Mouse (Mus musculus): ENCODE data around the gene Rad17. TPM values are rescaled to one million over a fixed set of nuclear protein-coding genes. Genes with fewer than 3 reads are reported as not detected.
A peak's percentile ranks its signal among the peaks of the same experiment; 100 is the strongest.

Rad17 gene
- total RNA-seq (2014; rRNA removed) (22.2 and 28.2 TPM in 2 replicates), polyA plus RNA-seq (2015; fragmentation: Nextera tagmentation; extraction: Ambion mirVana) (11.3 and 13.3 TPM in 2 replicates)

DNA sequence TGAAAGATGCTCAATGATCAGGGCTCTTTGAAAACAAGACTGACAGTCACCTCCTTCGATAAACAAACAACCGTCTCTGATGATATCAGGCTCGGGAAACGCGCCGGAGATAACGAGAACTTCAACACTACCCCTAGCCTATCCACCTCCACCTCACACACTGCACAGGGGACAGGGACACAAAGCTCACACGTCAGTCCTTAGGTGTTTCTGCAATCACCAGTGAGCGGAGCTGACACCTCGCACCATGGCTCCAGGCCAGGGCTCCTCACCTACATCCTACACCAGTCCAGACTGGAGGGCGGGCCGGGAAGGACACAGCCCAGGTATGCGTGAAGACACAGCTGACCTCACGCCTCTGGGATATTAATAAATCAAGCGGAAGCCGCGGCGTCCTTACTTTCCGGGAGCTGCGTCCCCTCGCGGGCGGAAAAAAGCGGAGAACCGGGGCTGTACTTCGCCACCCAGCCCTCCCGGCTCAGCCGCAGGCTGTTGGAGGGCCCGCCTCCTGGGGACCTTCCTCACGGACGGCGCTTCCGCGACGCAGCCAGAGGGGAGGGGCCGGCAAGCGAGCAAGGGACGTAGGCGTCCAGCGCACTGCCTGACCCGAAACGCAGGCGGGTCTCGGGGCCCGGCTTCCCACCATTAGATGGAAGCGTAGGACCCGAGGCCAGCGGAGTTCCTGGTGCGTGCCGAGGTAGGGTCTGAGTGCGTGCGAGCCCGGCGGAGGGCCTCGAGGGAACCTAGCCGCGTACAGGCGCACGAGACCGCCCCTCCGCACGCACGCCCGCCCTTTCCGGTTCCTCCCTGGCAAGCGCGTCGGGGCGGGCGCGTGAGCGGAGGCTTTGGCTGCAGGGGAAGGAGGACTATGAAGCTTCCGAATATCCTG is at the start of gene Rad17, which contains the start of gene Ak6:
Gene Rad17 (minus strand): TSS at position 502 of the 889 bp plus-strand sequence.
Gene Ak6 (plus strand): TSS at position 430 of the 889 bp plus-strand sequence.
- H3K4me2 ChIP-seq (ENCODE audit: low read depth): peak within 1 kb of the TSS; percentile 64
- peak within 1 kb of the TSS; percentile 85 for H3K9ac ChIP-seq
- peaks cover 5% of the 10 kb centered on the region; the same call in 1 of the 2 replicates for H3K4me1 ChIP-seq (ENCODE audit: insufficient read depth)
- TF ChIP-seq CTCF (IDR thresholded peaks at IDR 0.05; ENCODE audit: low read depth): peak; percentile 25
- DNase-seq (peak; percentile 97), ATAC-seq (peak; percentile 99)
- H3K27me3 ChIP-seq (ENCODE audit: insufficient read depth, low read length): no peaks in the 10 kb centered on the region
- peaks cover 16% of the 10 kb centered on the region for H3K36me3 ChIP-seq (ENCODE audit: insufficient read depth)
- peak within 1 kb of the TSS; percentile 60 for H3K4me3 ChIP-seq (ENCODE audit: low read depth, low read length)
- H3K9me3 ChIP-seq (ENCODE audit: low read length): no peaks in the 10 kb centered on the region
- peak within 1 kb of the TSS; percentile 97 for H3K27ac ChIP-seq (ENCODE audit: low read depth, low read length)
- under 1% methylated on average over 61 of the region's 73 CpGs for WGBS

DNA sequence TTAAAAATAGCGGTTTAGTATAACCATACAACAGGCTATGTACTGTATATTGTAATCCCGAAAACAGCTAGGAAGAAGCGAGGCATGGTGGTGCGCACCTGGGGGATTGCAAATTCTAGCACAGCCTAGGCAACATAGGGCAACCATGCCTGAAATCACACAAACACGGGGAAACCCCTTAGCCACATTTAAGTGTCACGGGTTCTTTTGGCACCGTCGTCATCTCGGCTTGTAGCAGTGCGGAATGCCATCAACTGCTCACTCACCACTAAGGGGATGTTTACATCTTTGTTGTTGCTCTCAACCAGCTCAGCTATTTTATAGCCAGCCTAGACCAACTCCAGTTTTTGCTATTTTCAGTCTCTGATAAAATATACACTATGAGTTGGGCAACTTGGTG is 48.0 kb upstream of the Rad17 start:
- Histone ChIP-seq H3K4me2 (ENCODE audit: low read depth) (no peak overlapping the region), H3K9ac (no peak overlapping the region), H3K27me3 (ENCODE audit: insufficient read depth, low read length) (no peaks in the 10 kb centered on the region), H3K4me3 (ENCODE audit: low read depth, low read length) (no peak overlapping the region), H3K9me3 (ENCODE audit: low read length) (no peaks in the 10 kb centered on the region), H3K27ac (ENCODE audit: low read depth, low read length) (no peak overlapping the region), H3K4me1 (ENCODE audit: insufficient read depth) (no peaks in the 10 kb centered on the region), H3K36me3 (ENCODE audit: insufficient read depth) (peaks cover 54% of the 10 kb centered on the region)
- 95% methylated on average over 10 of the region's 10 CpGs for WGBS
- TF ChIP-seq CTCF (IDR thresholded peaks at IDR 0.05; ENCODE audit: low read depth): no peak
- no peak for DNase-seq
- ATAC-seq: no peak

DNA sequence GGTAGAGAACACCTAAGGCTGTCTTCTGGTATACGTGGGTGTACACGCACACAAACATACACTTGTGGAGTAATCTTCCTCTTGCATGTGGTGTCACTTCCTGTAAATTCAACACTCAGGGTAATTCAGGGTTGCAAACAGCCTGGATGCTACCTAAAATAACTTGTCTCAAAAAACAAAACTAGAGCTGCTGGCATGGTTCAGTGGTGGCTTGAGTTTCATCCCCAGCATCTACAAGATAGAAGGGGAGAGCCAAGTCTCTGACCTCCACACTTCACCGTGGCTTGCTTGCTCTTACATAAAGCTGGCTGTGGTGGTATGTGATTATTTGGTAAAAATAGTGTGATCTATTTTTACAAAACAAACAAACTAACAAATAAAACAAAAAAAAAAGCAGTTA is 46.7 kb upstream of the Rad17 start:
- no peaks in the 10 kb centered on the region for H3K27me3 ChIP-seq (ENCODE audit: insufficient read depth, low read length)
- H3K9me3 ChIP-seq (ENCODE audit: low read length): no peaks in the 10 kb centered on the region
- no peak overlapping the region for H3K9ac ChIP-seq
- no peaks in the 10 kb centered on the region for H3K4me1 ChIP-seq (ENCODE audit: insufficient read depth)
- no peak for ATAC-seq
- no peak overlapping the region for H3K27ac ChIP-seq (ENCODE audit: low read depth, low read length)
- H3K4me3 ChIP-seq (ENCODE audit: low read depth, low read length): no peak overlapping the region
- WGBS: 92% methylated on average over 3 of the region's 3 CpGs
- H3K36me3 ChIP-seq (ENCODE audit: insufficient read depth): peaks cover 43% of the 10 kb centered on the region
- DNase-seq: no peak
- TF ChIP-seq CTCF (IDR thresholded peaks at IDR 0.05; ENCODE audit: low read depth): no peak
- H3K4me2 ChIP-seq (ENCODE audit: low read depth): no peak overlapping the region

DNA sequence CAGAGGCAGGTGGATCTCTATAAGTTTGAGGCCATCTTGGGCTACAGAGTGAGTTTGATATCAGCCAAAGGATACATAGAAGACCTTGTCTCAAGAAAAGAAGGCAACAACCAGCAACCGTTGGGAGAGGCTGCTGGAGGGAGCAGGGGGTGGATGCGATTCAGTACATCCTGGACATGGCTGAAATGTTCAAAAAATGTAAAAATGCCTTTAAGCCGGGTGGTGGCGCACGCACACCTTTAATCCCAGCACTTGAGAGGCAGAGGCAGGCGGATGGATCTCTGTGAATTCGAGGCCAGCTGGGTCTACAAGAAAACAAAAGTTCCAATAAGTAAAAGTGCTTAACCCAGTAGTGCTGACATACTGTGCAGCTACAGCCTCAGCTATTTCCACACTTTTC is 36.7 kb upstream of the Rad17 start:
- WGBS: 68% methylated on average over 7 of the region's 7 CpGs

DNA sequence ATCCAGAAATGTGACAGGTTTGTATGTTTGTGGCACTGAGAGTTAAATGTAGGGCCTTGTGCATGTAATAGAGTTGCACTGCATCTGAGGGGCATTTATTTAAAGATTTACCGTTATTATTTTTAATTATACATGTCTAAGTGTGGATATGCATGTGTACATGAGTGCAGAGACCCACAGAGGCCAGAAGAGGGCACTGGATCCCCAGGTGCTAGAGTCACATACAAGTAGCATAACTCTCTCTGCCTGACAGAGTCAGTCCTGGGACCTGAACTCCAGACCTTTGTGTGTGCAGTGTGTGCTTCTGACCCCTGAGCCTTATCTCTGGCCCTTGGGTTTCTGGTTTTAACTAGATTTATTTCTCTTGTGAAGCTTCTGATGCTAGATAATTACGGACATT is 33.5 kb upstream of the Rad17 start:
- Histone ChIP-seq H3K27me3 (ENCODE audit: insufficient read depth, low read length) (no peaks in the 10 kb centered on the region), H3K9ac (no peak overlapping the region), H3K4me3 (ENCODE audit: low read depth, low read length) (no peak overlapping the region), H3K9me3 (ENCODE audit: low read length) (no peaks in the 10 kb centered on the region), H3K4me2 (ENCODE audit: low read depth) (no peak overlapping the region), H3K36me3 (ENCODE audit: insufficient read depth) (no peaks in the 10 kb centered on the region), H3K27ac (ENCODE audit: low read depth, low read length) (no peak overlapping the region), H3K4me1 (ENCODE audit: insufficient read depth) (no peaks in the 10 kb centered on the region)
- DNase-seq: no peak
- no peak; the same call in 1 of the 2 replicates for TF ChIP-seq CTCF (IDR thresholded peaks at IDR 0.05; ENCODE audit: low read depth)
- ATAC-seq: no peak
- WGBS: 71% methylated on average over 2 of the region's 2 CpGs

More for the DNA sequence above, 36.7 kb upstream of the Rad17 start:
- ATAC-seq (no peak), DNase-seq (no peak)
- no peaks in the 10 kb centered on the region for H3K27me3 ChIP-seq (ENCODE audit: insufficient read depth, low read length)
- no peak overlapping the region for H3K4me3 ChIP-seq (ENCODE audit: low read depth, low read length)
- H3K4me2 ChIP-seq (ENCODE audit: low read depth): no peak overlapping the region
- H3K36me3 ChIP-seq (ENCODE audit: insufficient read depth): no peaks in the 10 kb centered on the region
- no peak overlapping the region for H3K9ac ChIP-seq
- TF ChIP-seq CTCF (IDR thresholded peaks at IDR 0.05; ENCODE audit: low read depth): no peak
- no peaks in the 10 kb centered on the region for H3K9me3 ChIP-seq (ENCODE audit: low read length)
- H3K4me1 ChIP-seq (ENCODE audit: insufficient read depth): no peaks in the 10 kb centered on the region
- H3K27ac ChIP-seq (ENCODE audit: low read depth, low read length): no peak overlapping the region

DNA sequence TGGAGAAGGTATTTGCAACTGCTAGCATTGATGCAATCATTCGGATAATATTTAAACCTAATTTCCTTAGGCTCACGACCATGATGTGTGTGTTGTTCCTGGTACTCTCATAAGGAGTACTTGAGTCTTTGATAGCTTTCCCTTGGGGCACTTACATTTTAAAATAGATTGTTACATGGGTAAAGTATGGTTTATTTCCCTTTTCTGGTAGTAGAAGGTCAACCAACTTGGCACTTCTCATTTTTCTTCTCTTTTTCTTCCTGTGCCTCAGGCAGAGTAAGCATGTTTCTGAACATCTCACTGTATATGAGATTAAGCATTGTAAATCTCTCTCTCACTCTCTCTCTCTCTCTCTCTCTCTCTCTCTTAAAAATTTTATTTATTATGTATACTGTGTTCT is 32.0 kb upstream of the Rad17 start:
- Histone ChIP-seq H3K36me3 (ENCODE audit: insufficient read depth) (no peaks in the 10 kb centered on the region), H3K27me3 (ENCODE audit: insufficient read depth, low read length) (no peaks in the 10 kb centered on the region), H3K4me2 (ENCODE audit: low read depth) (no peak overlapping the region), H3K9ac (no peak overlapping the region), H3K4me1 (ENCODE audit: insufficient read depth) (no peaks in the 10 kb centered on the region), H3K4me3 (ENCODE audit: low read depth, low read length) (no peak overlapping the region), H3K27ac (ENCODE audit: low read depth, low read length) (no peak overlapping the region), H3K9me3 (ENCODE audit: low read length) (no peaks in the 10 kb centered on the region)
- DNase-seq (no peak), ATAC-seq (no peak)
- TF ChIP-seq CTCF (IDR thresholded peaks at IDR 0.05; ENCODE audit: low read depth): no peak
- 90% methylated on average over 2 of the region's 2 CpGs for WGBS

DNA sequence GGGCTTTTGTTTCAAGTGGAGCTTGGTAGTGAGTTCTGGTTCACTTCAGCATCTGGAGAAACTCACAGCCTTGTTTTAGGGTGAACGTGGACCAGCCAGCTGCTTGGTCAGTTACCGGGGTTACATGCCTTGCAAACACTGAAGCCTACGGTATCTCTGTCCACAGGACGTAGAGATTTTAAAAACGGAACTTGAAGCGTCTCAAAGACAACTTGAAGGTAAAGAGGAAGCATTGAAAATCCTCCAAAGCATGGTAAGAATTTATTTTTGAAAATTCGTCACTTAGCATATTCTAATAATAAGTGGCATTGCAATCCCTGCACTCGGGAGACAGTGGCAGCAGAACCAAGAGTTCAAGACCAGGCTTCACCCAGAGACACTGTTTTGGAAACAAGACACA is 30.8 kb upstream of the Rad17 start:
- ATAC-seq: no peak
- no peak for TF ChIP-seq CTCF (IDR thresholded peaks at IDR 0.05; ENCODE audit: low read depth)
- no peak for DNase-seq
- Histone ChIP-seq H3K36me3 (ENCODE audit: insufficient read depth) (no peaks in the 10 kb centered on the region), H3K4me1 (ENCODE audit: insufficient read depth) (no peaks in the 10 kb centered on the region), H3K4me2 (ENCODE audit: low read depth) (no peak overlapping the region), H3K4me3 (ENCODE audit: low read depth, low read length) (no peak overlapping the region), H3K9me3 (ENCODE audit: low read length) (no peaks in the 10 kb centered on the region), H3K27ac (ENCODE audit: low read depth, low read length) (no peak overlapping the region), H3K9ac (no peak overlapping the region), H3K27me3 (ENCODE audit: insufficient read depth, low read length) (no peaks in the 10 kb centered on the region)
- WGBS: 90% methylated on average over 8 of the region's 8 CpGs
